23 mouse cellular contexts compared by ENCODE assay signal in genomic region chr13:119968193-119968592, GRCm38 (mm10). TPM values are rescaled to one million over a fixed set of nuclear protein-coding genes. Genes with fewer than 3 reads are reported as not detected.
DNase-seq lines count a peak whose midpoint lies in the region; ATAC-seq and TF ChIP-seq lines count a peak whose summit lies in the region.
"Not testable (repeated sequence)": the region's sequence is repeated elsewhere in the genome, so short reads cannot be mapped to it uniquely, and the experiment has no call there.
"Had no signal": no experiment of that assay in that cellular context is flagged by ENCODE, and none has a peak within 500 bp of the region (broad histone marks: within the 10 kb centered on the region; RNA-seq: fewer than 3 reads in every experiment).

No protein-coding gene starts in this region.

- not testable (repeated sequence) for DNase-seq in forebrain, embryonic 11.5 days (ENCODE audit: low spot score); hindbrain, postnatal 0 days (ENCODE audit: low spot score); midbrain, postnatal 0 days (ENCODE audit: low spot score)

- TF ChIP-seq CTCF in hindbrain, postnatal 0 days (IDR thresholded peaks at IDR 0.05; ENCODE audit: low read depth); midbrain, postnatal 0 days (IDR thresholded peaks at IDR 0.05): not testable (repeated sequence)

- not testable (repeated sequence) for H3K9ac ChIP-seq in forebrain, embryonic 11.5 days (ENCODE audit: low read length); hindbrain, embryonic 13.5 days; hindbrain, postnatal 0 days (replicated peaks; ENCODE audit: low read length); midbrain, postnatal 0 days (replicated peaks; ENCODE audit: low read length, poor library complexity, severe bottlenecking); neural tube, embryonic 14.5 days (replicated peaks; ENCODE audit: low read depth, low read length)

- H3K27ac ChIP-seq in forebrain, embryonic 11.5 days (ENCODE audit: low read depth, low read length); hindbrain, embryonic 13.5 days; hindbrain, postnatal 0 days; midbrain, postnatal 0 days (ENCODE audit: low read depth, low read length); neural tube, embryonic 14.5 days (ENCODE audit: low read depth, low read length): not testable (repeated sequence)

- ATAC-seq in forebrain, embryonic 11.5 days (replicated peaks; ENCODE audit: low FRiP score) = 0 out of 2 replicates have a peak, but pooled peaks have one; percentile 3
- ATAC-seq in hindbrain, embryonic 13.5 days (ENCODE audit: low FRiP score) = 0 out of 2 replicates have a peak, but pooled peaks have one; percentile 8
- peak; percentile 22; the same call in 1 of the 2 replicates for ATAC-seq in hindbrain, postnatal 0 days
- 0 out of 2 replicates have a peak, but pooled peaks have one; percentile 18 for ATAC-seq in megakaryocyte progenitor cell, adult 5-6 weeks (replicated peaks; ENCODE audit: poor library complexity)
- peak; percentile 12; the same call in 1 of the 2 replicates for ATAC-seq in midbrain, postnatal 0 days (ENCODE audit: low FRiP score)
- peak; percentile 36; the same call in 1 of the 2 replicates for ATAC-seq in neural tube, embryonic 14.5 days (ENCODE audit: low read depth)

- not testable (repeated sequence) for H3K4me2 ChIP-seq in forebrain, embryonic 11.5 days (ENCODE audit: low read depth, low read length, severe bottlenecking); hindbrain, embryonic 13.5 days; hindbrain, postnatal 0 days (ENCODE audit: low read depth, low read length); midbrain, postnatal 0 days (ENCODE audit: low read depth, low read length, poor library complexity, severe bottlenecking); neural tube, embryonic 14.5 days (ENCODE audit: low read depth, low read length)

- H3K9me3 ChIP-seq in forebrain, embryonic 11.5 days (ENCODE audit: control insufficient read depth, low read length); hindbrain, embryonic 13.5 days; hindbrain, postnatal 0 days (ENCODE audit: low read length); midbrain, postnatal 0 days (ENCODE audit: low read length); neural tube, embryonic 14.5 days (ENCODE audit: control insufficient read depth, low read length): not testable (repeated sequence)

- H3K4me3 ChIP-seq in forebrain, embryonic 11.5 days (ENCODE audit: low read depth, low read length); hindbrain, embryonic 13.5 days; hindbrain, postnatal 0 days (ENCODE audit: low read length); midbrain, postnatal 0 days (ENCODE audit: low read depth, low read length); neural tube, embryonic 14.5 days (ENCODE audit: low read depth, low read length): not testable (repeated sequence)

- no CpG with 5 or more reads among the region's 14 CpGs for WGBS in forebrain, embryonic 11.5 days
- no CpG with 5 or more reads among the region's 14 CpGs for WGBS in hindbrain, embryonic 13.5 days
- WGBS in hindbrain, postnatal 0 days = no CpG with 5 or more reads among the region's 14 CpGs
- no CpG with 5 or more reads among the region's 14 CpGs for WGBS in midbrain, postnatal 0 days
- WGBS in neural tube, embryonic 14.5 days = no CpG with 5 or more reads among the region's 14 CpGs

- not testable (repeated sequence) for H3K36me3 ChIP-seq in forebrain, embryonic 11.5 days (ENCODE audit: control insufficient read depth, insufficient read depth, low read length); hindbrain, embryonic 13.5 days; hindbrain, postnatal 0 days (ENCODE audit: insufficient read depth, low read length); midbrain, postnatal 0 days (ENCODE audit: insufficient read depth, low read length); neural tube, embryonic 14.5 days (ENCODE audit: control insufficient read depth, insufficient read depth, low read length)

- H3K4me1 ChIP-seq in forebrain, embryonic 11.5 days (replicated peaks; ENCODE audit: control insufficient read depth, insufficient read depth, low read length); hindbrain, embryonic 13.5 days (replicated peaks); hindbrain, postnatal 0 days (ENCODE audit: insufficient read depth, low read length); midbrain, postnatal 0 days (ENCODE audit: insufficient read depth, low read length); neural tube, embryonic 14.5 days (ENCODE audit: control insufficient read depth, insufficient read depth, low read length): not testable (repeated sequence)

- not testable (repeated sequence) for H3K27me3 ChIP-seq in forebrain, embryonic 11.5 days (ENCODE audit: control insufficient read depth, insufficient read depth, low read length); hindbrain, embryonic 13.5 days; hindbrain, postnatal 0 days (ENCODE audit: insufficient read depth, low read length); midbrain, postnatal 0 days (ENCODE audit: insufficient read depth, low read length); neural tube, embryonic 14.5 days (ENCODE audit: control insufficient read depth, insufficient read depth, low read length)

RNA-seq across cellular contexts. Expression of gene B020031M17Rik, which starts 17.6 kb away (rescaled TPM):
- polyA plus RNA-seq in forebrain, embryonic 11.5 days (2014; fragmentation: Nextera tagmentation; extraction: Ambion mirVana) = not detected in 2 replicates
- polyA plus RNA-seq in hindbrain, embryonic 13.5 days (2015; fragmentation: Nextera tagmentation; extraction: Ambion mirVana) = not detected in 2 replicates
- total RNA-seq in hindbrain, postnatal 0 days (2014; rRNA removed) = not detected in 2 replicates
- not detected in 2 replicates for polyA plus RNA-seq in hindbrain, postnatal 0 days (2015; fragmentation: Nextera tagmentation; extraction: Ambion mirVana)
- not detected in 2 replicates for total RNA-seq in megakaryocyte progenitor cell, adult 5-6 weeks (2015)
- not detected in 2 replicates for total RNA-seq in megakaryocyte progenitor cell, adult 5-6 weeks (2017)
- not detected in 2 replicates for total RNA-seq in midbrain, postnatal 0 days (2014; rRNA removed)
- polyA plus RNA-seq in midbrain, postnatal 0 days (2015; fragmentation: Nextera tagmentation; extraction: Ambion mirVana) = not detected in 2 replicates
- not detected in 2 replicates for polyA plus RNA-seq in neural tube, embryonic 14.5 days (2014; fragmentation: Nextera tagmentation; extraction: Ambion mirVana)
- total RNA-seq: adrenal gland, adult 2 months; adrenal gland, postnatal 25 days; forebrain, postnatal 0 days; gastrocnemius, adult 18-20 months; gastrocnemius, postnatal 14 days; heart, adult 8-10 months; heart, postnatal 25 days had no signal
- polyA plus RNA-seq: adrenal gland, adult 2 months; embryonic facial prominence, embryonic 10.5 days; embryonic facial prominence, embryonic 15.5 days; erythroblast, embryonic 14.5 days; forebrain, embryonic 12.5 days; forebrain, postnatal 0 days; gonadal fat pad, adult 2 months; heart, embryonic 12.5 days; heart, embryonic 16.5 days; hindbrain, embryonic 10.5 days; inflammation-experienced regulatory T-cells, adult 6 months had no signal

RNA-seq across cellular contexts. Expression of gene Gm21761, which starts 39.1 kb away (rescaled TPM):
- polyA plus RNA-seq in forebrain, embryonic 11.5 days (2014; fragmentation: Nextera tagmentation; extraction: Ambion mirVana) = not detected in 2 replicates
- polyA plus RNA-seq in hindbrain, embryonic 13.5 days (2015; fragmentation: Nextera tagmentation; extraction: Ambion mirVana) = not detected in 2 replicates
- not detected in 2 replicates for total RNA-seq in hindbrain, postnatal 0 days (2014; rRNA removed)
- polyA plus RNA-seq in hindbrain, postnatal 0 days (2015; fragmentation: Nextera tagmentation; extraction: Ambion mirVana) = not detected in 2 replicates
- not detected in 2 replicates for total RNA-seq in megakaryocyte progenitor cell, adult 5-6 weeks (2015)
- total RNA-seq in megakaryocyte progenitor cell, adult 5-6 weeks (2017) = not detected in 2 replicates
- total RNA-seq in midbrain, postnatal 0 days (2014; rRNA removed) = not detected in 2 replicates
- not detected in 2 replicates for polyA plus RNA-seq in midbrain, postnatal 0 days (2015; fragmentation: Nextera tagmentation; extraction: Ambion mirVana)
- polyA plus RNA-seq in neural tube, embryonic 14.5 days (2014; fragmentation: Nextera tagmentation; extraction: Ambion mirVana) = not detected in 2 replicates
- total RNA-seq: adrenal gland, adult 2 months; adrenal gland, postnatal 25 days; forebrain, postnatal 0 days; gastrocnemius, adult 18-20 months; gastrocnemius, postnatal 14 days; heart, adult 8-10 months; heart, postnatal 25 days had no signal
- polyA plus RNA-seq: adrenal gland, adult 2 months; embryonic facial prominence, embryonic 10.5 days; embryonic facial prominence, embryonic 15.5 days; erythroblast, embryonic 14.5 days; forebrain, embryonic 12.5 days; forebrain, postnatal 0 days; gonadal fat pad, adult 2 months; heart, embryonic 12.5 days; heart, embryonic 16.5 days; hindbrain, embryonic 10.5 days; inflammation-experienced regulatory T-cells, adult 6 months had no signal

RNA-seq across cellular contexts. Expression of gene Gm36079, which starts 58.6 kb away (rescaled TPM):
- polyA plus RNA-seq in forebrain, embryonic 11.5 days (2014; fragmentation: Nextera tagmentation; extraction: Ambion mirVana) = not detected in 2 replicates
- polyA plus RNA-seq in hindbrain, embryonic 13.5 days (2015; fragmentation: Nextera tagmentation; extraction: Ambion mirVana) = not detected in 2 replicates
- not detected in 2 replicates for total RNA-seq in hindbrain, postnatal 0 days (2014; rRNA removed)
- polyA plus RNA-seq in hindbrain, postnatal 0 days (2015; fragmentation: Nextera tagmentation; extraction: Ambion mirVana) = not detected in 2 replicates
- 3.7 TPM in 1 of 2 replicates, not detected in the other for total RNA-seq in megakaryocyte progenitor cell, adult 5-6 weeks (2015)
- total RNA-seq in megakaryocyte progenitor cell, adult 5-6 weeks (2017) = not detected in 2 replicates
- not detected in 2 replicates for total RNA-seq in midbrain, postnatal 0 days (2014; rRNA removed)
- polyA plus RNA-seq in midbrain, postnatal 0 days (2015; fragmentation: Nextera tagmentation; extraction: Ambion mirVana) = not detected in 2 replicates
- not detected in 2 replicates for polyA plus RNA-seq in neural tube, embryonic 14.5 days (2014; fragmentation: Nextera tagmentation; extraction: Ambion mirVana)
- total RNA-seq: adrenal gland, adult 2 months; adrenal gland, postnatal 25 days; ES-E14; forebrain, postnatal 0 days; gastrocnemius, adult 18-20 months; gastrocnemius, postnatal 14 days; heart, adult 8-10 months; heart, postnatal 25 days had no signal
- polyA plus RNA-seq: embryonic facial prominence, embryonic 10.5 days; embryonic facial prominence, embryonic 15.5 days; erythroblast, embryonic 14.5 days; forebrain, embryonic 12.5 days; forebrain, postnatal 0 days; gonadal fat pad, adult 2 months; heart, embryonic 12.5 days; heart, embryonic 16.5 days; hindbrain, embryonic 10.5 days; inflammation-experienced regulatory T-cells, adult 6 months had no signal
